Mouse (Mus musculus): ENCODE measurements around the gene Mlc1.

The Mlc1 gene

GRCm38 (mm10) chr15:88978281-88979137 lies at the start of gene Mlc1:
Gene Mlc1 (minus strand): TSS chr15:88979007.
- peak; percentile 19 to 39 for DNase-seq (ENCODE audit: low spot score in 2 of 2)

- no peak for DNase-seq (ENCODE audit: low spot score in 2 of 2)
Observed at GRCm38 (mm10) chr15:89020492-89020891, 41.7 kb upstream of the Mlc1 start.

GRCm38 (mm10) chr15:89020085-89020484 lies 41.3 kb upstream of the Mlc1 start:
- DNase-seq (ENCODE audit: low spot score in 2 of 2): no peak

- no peak for DNase-seq (ENCODE audit: low spot score in 2 of 2)
Observed at GRCm38 (mm10) chr15:89016722-89017121, 37.9 kb upstream of the Mlc1 start.

- no peak for DNase-seq (ENCODE audit: low spot score in 2 of 2)
Observed at GRCm38 (mm10) chr15:89007781-89008180, 29.0 kb upstream of the Mlc1 start.

- no peak for DNase-seq (ENCODE audit: low spot score in 2 of 2)
Observed at GRCm38 (mm10) chr15:89007002-89007401, 28.2 kb upstream of the Mlc1 start.

GRCm38 (mm10) chr15:89001245-89001644 lies 22.4 kb upstream of the Mlc1 start:
- DNase-seq (ENCODE audit: low spot score in 2 of 2): no peak

GRCm38 (mm10) chr15:89000367-89000766 lies 21.6 kb upstream of the Mlc1 start:
- no peak for DNase-seq (ENCODE audit: low spot score in 2 of 2)

- DNase-seq (ENCODE audit: low spot score in 2 of 2): no peak
Observed at GRCm38 (mm10) chr15:88999124-88999523, 20.3 kb upstream of the Mlc1 start.

- no peak for DNase-seq (ENCODE audit: low spot score in 2 of 2)
Observed at GRCm38 (mm10) chr15:88998636-88999035, 19.8 kb upstream of the Mlc1 start.

GRCm38 (mm10) chr15:88989236-88989635 lies 10.4 kb upstream of the Mlc1 start:
- no peak for DNase-seq (ENCODE audit: low spot score in 2 of 2)

- no peak for DNase-seq (ENCODE audit: low spot score in 2 of 2)
Observed at GRCm38 (mm10) chr15:88982534-88983079, 3.8 kb upstream of the Mlc1 start, which contains the start of gene Mov10l1. Gene Mov10l1 (plus strand): TSS chr15:88982909.

- no peak for DNase-seq (ENCODE audit: low spot score in 2 of 2)
Observed at GRCm38 (mm10) chr15:88979138-88979446, 285 bp upstream of the Mlc1 start.

GRCm38 (mm10) chr15:88972300-88972699 lies 6.5 kb downstream of the Mlc1 start:
- no peak for DNase-seq (ENCODE audit: low spot score in 2 of 2)

GRCm38 (mm10) chr15:88964070-88964578 lies 14.7 kb downstream of the Mlc1 start:
- no peak for DNase-seq (ENCODE audit: low spot score in 2 of 2)

GRCm38 (mm10) chr15:88957522-88957921 lies 21.3 kb downstream of the Mlc1 start:
- DNase-seq (ENCODE audit: low spot score in 2 of 2): no peak

- no peak for DNase-seq (ENCODE audit: low spot score in 2 of 2)
Observed at GRCm38 (mm10) chr15:88955342-88955741, 23.5 kb downstream of the Mlc1 start.

GRCm38 (mm10) chr15:88954368-88955072 lies 24.3 kb downstream of the Mlc1 start, which contains the start of gene Ttll8:
Gene Ttll8 (minus strand): TSS chr15:88954418.
- DNase-seq (ENCODE audit: low spot score in 2 of 2): no peak

- no peak for DNase-seq (ENCODE audit: low spot score in 2 of 2)
Observed at GRCm38 (mm10) chr15:88951246-88951645, 27.6 kb downstream of the Mlc1 start.

GRCm38 (mm10) chr15:88946851-88947250 lies 32.0 kb downstream of the Mlc1 start:
- no peak for DNase-seq (ENCODE audit: low spot score in 2 of 2)

- DNase-seq (ENCODE audit: low spot score in 2 of 2): peak in 1 of 2 experiments; percentile 10
Observed at GRCm38 (mm10) chr15:88943896-88944551, 34.8 kb downstream of the Mlc1 start.

GRCm38 (mm10) chr15:88942783-88943182 lies 36.0 kb downstream of the Mlc1 start:
- no peak for DNase-seq (ENCODE audit: low spot score in 2 of 2)
